8 mouse cellular contexts compared by ENCODE assay signal in genomic region chr11:75189713-75190370, GRCm38 (mm10). TPM values are rescaled to one million over a fixed set of nuclear protein-coding genes. Genes with fewer than 3 reads are reported as not detected.
DNase-seq lines count a peak whose midpoint lies in the region; ATAC-seq lines count a peak whose summit lies in the region.

No protein-coding gene starts in this region.

- H3K36me3 ChIP-seq in forebrain, embryonic 13.5 days (ENCODE audit: poor library complexity, severe bottlenecking) = no peaks in the 10 kb centered on the region
- peaks cover 12% of the 10 kb centered on the region for H3K36me3 ChIP-seq in liver, embryonic 13.5 days
- H3K36me3 ChIP-seq in stomach, embryonic 16.5 days (ENCODE audit: control insufficient read depth, insufficient read depth, low read length) = no peaks in the 10 kb centered on the region

- H3K9ac ChIP-seq in forebrain, embryonic 13.5 days = peak overlapping the region; percentile 68
- H3K9ac ChIP-seq in liver, embryonic 13.5 days = peak overlapping the region; percentile 81
- H3K9ac ChIP-seq in stomach, embryonic 16.5 days (ENCODE audit: low read length) = peak overlapping the region; percentile 74

- peaks cover 45% of the 10 kb centered on the region for H3K4me1 ChIP-seq in forebrain, embryonic 13.5 days
- peaks cover 57% of the 10 kb centered on the region for H3K4me1 ChIP-seq in liver, embryonic 13.5 days (replicated peaks)
- H3K4me1 ChIP-seq in stomach, embryonic 16.5 days (ENCODE audit: control insufficient read depth, insufficient read depth, low read length) = peaks cover 19% of the 10 kb centered on the region

- 0 out of 2 replicates have a peak overlapping the region, but pooled peaks have one; percentile 8 for H3K27ac ChIP-seq in forebrain, embryonic 13.5 days
- H3K27ac ChIP-seq in liver, embryonic 13.5 days = peak overlapping the region; percentile 80
- H3K27ac ChIP-seq in stomach, embryonic 16.5 days (ENCODE audit: low read length) = peak overlapping the region; percentile 56; the same call in 1 of the 2 replicates

- ATAC-seq in forebrain, embryonic 13.5 days = peak; percentile 41
- peak; percentile 79 for ATAC-seq in liver, embryonic 13.5 days (ENCODE audit: low read depth)
- 0 out of 2 replicates have a peak, but pooled peaks have one; percentile 5 for ATAC-seq in stomach, embryonic 16.5 days (ENCODE audit: insufficient read depth, low FRiP score)

- DNase-seq in heart, adult 11 months = peak; percentile 90
- DNase-seq in heart, adult 18-20 months = no peak
- peak; percentile 58 for DNase-seq in ES-CJ7 (ENCODE audit: low read depth, low spot score)
- no peak for DNase-seq in liver, embryonic 13.5 days
- DNase-seq in right cerebral cortex, postnatal 14 days = no peak
- no peak for DNase-seq in urinary bladder, postnatal 10 days (ENCODE audit: low spot score)

- no peaks in the 10 kb centered on the region for H3K9me3 ChIP-seq in forebrain, embryonic 13.5 days (replicated peaks)
- H3K9me3 ChIP-seq in liver, embryonic 13.5 days (replicated peaks) = no peaks in the 10 kb centered on the region
- H3K9me3 ChIP-seq in stomach, embryonic 16.5 days (replicated peaks; ENCODE audit: control insufficient read depth, low read length) = no peaks in the 10 kb centered on the region

- H3K4me3 ChIP-seq in forebrain, embryonic 13.5 days = peak overlapping the region; percentile 67
- H3K4me3 ChIP-seq in liver, embryonic 13.5 days (replicated peaks) = peak overlapping the region; percentile 86
- H3K4me3 ChIP-seq in stomach, embryonic 16.5 days (replicated peaks; ENCODE audit: low read length) = peak overlapping the region; percentile 71

- H3K4me2 ChIP-seq in forebrain, embryonic 13.5 days = peak overlapping the region; percentile 93
- H3K4me2 ChIP-seq in liver, embryonic 13.5 days = peak overlapping the region; percentile 94
- H3K4me2 ChIP-seq in stomach, embryonic 16.5 days (ENCODE audit: low read depth, low read length) = peak overlapping the region; percentile 74

- under 1% methylated on average over 22 of the region's 22 CpGs for WGBS in forebrain, embryonic 13.5 days
- under 1% methylated on average over 22 of the region's 22 CpGs for WGBS in liver, embryonic 13.5 days (ENCODE audit: insufficient replicate concordance)
- WGBS in stomach, embryonic 16.5 days = under 1% methylated on average over 22 of the region's 22 CpGs

- H3K27me3 ChIP-seq in forebrain, embryonic 13.5 days = peaks cover 40% of the 10 kb centered on the region
- H3K27me3 ChIP-seq in liver, embryonic 13.5 days = peaks cover 42% of the 10 kb centered on the region
- H3K27me3 ChIP-seq in stomach, embryonic 16.5 days (ENCODE audit: control insufficient read depth, insufficient read depth, low read length) = peaks cover 16% of the 10 kb centered on the region

RNA-seq across cellular contexts. Expression of gene Dph1, which starts 1.2 kb away (rescaled TPM):
- 1 to 10 TPM; 8.7 to 9.8 TPM for total RNA-seq in heart, adult 18-20 months (2021)
- 13.9 and 15.8 TPM in 2 replicates for polyA plus RNA-seq in forebrain, embryonic 13.5 days (2015; fragmentation: Nextera tagmentation; extraction: Ambion mirVana)
- polyA plus RNA-seq in liver, embryonic 13.5 days (2015; fragmentation: Nextera tagmentation; extraction: Ambion mirVana) = 13.8 and 15.8 TPM in 2 replicates
- 20.6 and 20.7 TPM in 2 replicates for polyA plus RNA-seq in stomach, embryonic 16.5 days (2015; fragmentation: Nextera tagmentation; extraction: Ambion mirVana)

RNA-seq across cellular contexts. Expression of gene Rtn4rl1, which starts 3.7 kb away (rescaled TPM):
- total RNA-seq in heart, adult 18-20 months (2021) = 1 to 10 TPM; 5.7 TPM
- 2.2 and 2.6 TPM in 2 replicates for polyA plus RNA-seq in forebrain, embryonic 13.5 days (2015; fragmentation: Nextera tagmentation; extraction: Ambion mirVana)
- polyA plus RNA-seq in liver, embryonic 13.5 days (2015; fragmentation: Nextera tagmentation; extraction: Ambion mirVana) = 0.78 and 0.97 TPM in 2 replicates
- 1.3 and 1.4 TPM in 2 replicates for polyA plus RNA-seq in stomach, embryonic 16.5 days (2015; fragmentation: Nextera tagmentation; extraction: Ambion mirVana)

RNA-seq across cellular contexts. Expression of gene Ovca2, which starts 11.2 kb away (rescaled TPM):
- total RNA-seq in heart, adult 18-20 months (2021) = 1 to 10 TPM; 5.5 to 7.0 TPM
- 22.8 and 25.1 TPM in 2 replicates for polyA plus RNA-seq in forebrain, embryonic 13.5 days (2015; fragmentation: Nextera tagmentation; extraction: Ambion mirVana)
- polyA plus RNA-seq in liver, embryonic 13.5 days (2015; fragmentation: Nextera tagmentation; extraction: Ambion mirVana) = 13.3 and 13.4 TPM in 2 replicates
- polyA plus RNA-seq in stomach, embryonic 16.5 days (2015; fragmentation: Nextera tagmentation; extraction: Ambion mirVana) = 19.4 and 23.2 TPM in 2 replicates

RNA-seq across cellular contexts. Expression of gene Hic1, which starts 20.5 kb away (rescaled TPM):
- 10 to 100 TPM in 1 of 2 experiments, 1 to 10 TPM in 1; 6.6 to 11.5 TPM for total RNA-seq in heart, adult 18-20 months (2021)
- 1.2 and 1.5 TPM in 2 replicates for polyA plus RNA-seq in forebrain, embryonic 13.5 days (2015; fragmentation: Nextera tagmentation; extraction: Ambion mirVana)
- polyA plus RNA-seq in liver, embryonic 13.5 days (2015; fragmentation: Nextera tagmentation; extraction: Ambion mirVana) = 1.2 and 1.5 TPM in 2 replicates
- polyA plus RNA-seq in stomach, embryonic 16.5 days (2015; fragmentation: Nextera tagmentation; extraction: Ambion mirVana) = 5.1 and 5.9 TPM in 2 replicates

Comparison
In these comparisons a context has a peak if more than half of its experiments do, and no peak if none do; other contexts are left out.
1. DNase-seq: peak in heart, adult 11 months (single experiment) and ES-CJ7 (single experiment); none in heart, adult 18-20 months (0 of 2), liver, embryonic 13.5 days (single experiment), right cerebral cortex, postnatal 14 days (single experiment) and urinary bladder, postnatal 10 days (single experiment).
2. ATAC-seq: peak in every context shown above with its lines; median percentile 79 in liver, embryonic 13.5 days; 41 in forebrain, embryonic 13.5 days; 5 in stomach, embryonic 16.5 days.
3. H3K27ac ChIP-seq: peak in every context shown above with its lines; median percentile 80 in liver, embryonic 13.5 days; 56 in stomach, embryonic 16.5 days; 8 in forebrain, embryonic 13.5 days.
4. Peak in every context shown above with its lines, with median percentiles within 50 percentile points of each other: H3K4me2 ChIP-seq, H3K4me3 ChIP-seq and H3K9ac ChIP-seq.